Comparison of ENCODE assay signal across 12 mouse cellular contexts in genomic region chr1:192406589-192406988, GRCm38 (mm10).
"Had no signal": no experiment of that assay in that cellular context is flagged by ENCODE, and none has a peak within 500 bp of the region (broad histone marks: within the 10 kb centered on the region; RNA-seq: fewer than 3 reads in every experiment).

No protein-coding gene starts in this region.

- DNase-seq: gastrocnemius, postnatal 14 days; gastrocnemius, postnatal 36 days; heart, adult 18-20 months; heart, postnatal 10 days; kidney, adult 11 months; kidney, adult 2 months; kidney, adult 9 months; kidney, postnatal 14 days; kidney, postnatal 36 days; layer of hippocampus, adult 9-11 months; layer of hippocampus, postnatal 36 days; left cerebral cortex, postnatal 4 days had no signal
